30 mouse cellular contexts compared by ENCODE assay signal in genomic region chr7:124039142-124039541, GRCm38 (mm10). TPM values are rescaled to one million over a fixed set of nuclear protein-coding genes. Genes with fewer than 3 reads are reported as not detected.
DNase-seq lines count a peak whose midpoint lies in the region; ATAC-seq and TF ChIP-seq lines count a peak whose summit lies in the region.
"Had no signal": no experiment of that assay in that cellular context is flagged by ENCODE, and none has a peak within 500 bp of the region (broad histone marks: within the 10 kb centered on the region; RNA-seq: fewer than 3 reads in every experiment).

No protein-coding gene starts in this region.

- H3K27me3 ChIP-seq in kidney, postnatal 0 days (ENCODE audit: insufficient read depth, low read length) = no peaks in the 10 kb centered on the region
- H3K27me3 ChIP-seq: embryonic facial prominence, embryonic 12.5 days; forebrain, embryonic 12.5 days; forebrain, embryonic 15.5 days; heart, embryonic 12.5 days; heart, embryonic 15.5 days; hindbrain, embryonic 13.5 days; intestine, embryonic 15.5 days had no signal

- H3K4me1 ChIP-seq in kidney, postnatal 0 days (replicated peaks; ENCODE audit: insufficient read depth, low read length) = no peaks in the 10 kb centered on the region
- H3K4me1 ChIP-seq: embryonic facial prominence, embryonic 12.5 days; heart, embryonic 12.5 days; heart, embryonic 15.5 days; intestine, embryonic 15.5 days had no signal

- TF ChIP-seq CTCF in kidney, postnatal 0 days (IDR thresholded peaks at IDR 0.05; ENCODE audit: low read depth) = no peak

- no peak for ATAC-seq in kidney, postnatal 0 days (replicated peaks; ENCODE audit: low FRiP score, low read depth)
- ATAC-seq in activated CD4-positive, CD25-positive, alpha-beta regulatory T cell, adult 4 months = no peak
- ATAC-seq: CD4-positive, CD25-positive, alpha-beta regulatory T cell, adult 4 months; forebrain, embryonic 15.5 days; hindbrain, embryonic 16.5 days; intestine, embryonic 15.5 days had no signal

- WGBS in kidney, postnatal 0 days = 40% methylated on average over 5 of the region's 5 CpGs

- H3K27ac ChIP-seq in kidney, postnatal 0 days = no peak overlapping the region
- H3K27ac ChIP-seq: embryonic facial prominence, embryonic 12.5 days; forebrain, embryonic 12.5 days; forebrain, embryonic 15.5 days; heart, embryonic 15.5 days; hindbrain, embryonic 10.5 days; hindbrain, embryonic 13.5 days; intestine, embryonic 15.5 days had no signal

- peak; percentile 14 for DNase-seq in embryo, embryonic 11 days
- no peak for DNase-seq in embryo, embryonic 9.5 days (ENCODE audit: extremely low spot score)
- peak; percentile 9 for DNase-seq in kidney, postnatal 0 days (ENCODE audit: low spot score)
- no peak for DNase-seq in kidney, adult 18-20 months
- peak; percentile 11 for DNase-seq in 416B (ENCODE audit: low read depth)
- DNase-seq in forelimb bud, embryonic 11.5 days (ENCODE audit: low read depth, low spot score) = peak; percentile 64
- no peak for DNase-seq in thymus, postnatal 4 days
- DNase-seq: adrenal gland, adult 8-10 months; adrenal gland, postnatal 25 days; cerebellum, adult 18-20 months; cerebellum, adult 9-10 months; cerebellum, postnatal 25 days; gastrocnemius, postnatal 10 days; gastrocnemius, postnatal 36 days; heart, postnatal 10 days; heart, postnatal 36 days; kidney, adult 11 months had no signal

- H3K36me3 ChIP-seq in kidney, postnatal 0 days (ENCODE audit: insufficient read depth, low read length) = no peaks in the 10 kb centered on the region
- H3K36me3 ChIP-seq: embryonic facial prominence, embryonic 12.5 days; forebrain, embryonic 12.5 days; forebrain, embryonic 15.5 days; heart, embryonic 12.5 days; heart, embryonic 15.5 days; hindbrain, embryonic 10.5 days; hindbrain, embryonic 13.5 days; intestine, embryonic 15.5 days had no signal

- no peaks in the 10 kb centered on the region for H3K9me3 ChIP-seq in kidney, postnatal 0 days (replicated peaks; ENCODE audit: low read length)
- H3K9me3 ChIP-seq: embryonic facial prominence, embryonic 12.5 days; forebrain, embryonic 12.5 days; forebrain, embryonic 15.5 days; heart, embryonic 12.5 days; heart, embryonic 15.5 days; hindbrain, embryonic 10.5 days; hindbrain, embryonic 13.5 days; intestine, embryonic 15.5 days had no signal

- H3K4me3 ChIP-seq in kidney, postnatal 0 days (replicated peaks; ENCODE audit: low read depth, low read length) = no peak overlapping the region
- H3K4me3 ChIP-seq: embryonic facial prominence, embryonic 12.5 days; erythroblast, embryonic 14.5 days; forebrain, embryonic 12.5 days; forebrain, embryonic 15.5 days; heart, embryonic 12.5 days; heart, embryonic 15.5 days; hindbrain, embryonic 10.5 days; hindbrain, embryonic 13.5 days; intestine, embryonic 15.5 days had no signal

- no peak overlapping the region for H3K9ac ChIP-seq in kidney, postnatal 0 days (ENCODE audit: low read depth, low read length)
- H3K9ac ChIP-seq: embryonic facial prominence, embryonic 12.5 days; forebrain, embryonic 12.5 days; forebrain, embryonic 15.5 days; heart, embryonic 12.5 days; heart, embryonic 15.5 days; hindbrain, embryonic 13.5 days; intestine, embryonic 15.5 days had no signal

- H3K4me2 ChIP-seq in kidney, postnatal 0 days (ENCODE audit: low read length) = no peak overlapping the region
- H3K4me2 ChIP-seq: embryonic facial prominence, embryonic 12.5 days; forebrain, embryonic 12.5 days; forebrain, embryonic 15.5 days; heart, embryonic 12.5 days; heart, embryonic 15.5 days; hindbrain, embryonic 13.5 days; intestine, embryonic 15.5 days had no signal

RNA-seq across cellular contexts. Expression of gene Hs3st4, which starts 56.5 kb away (rescaled TPM):
- polyA plus RNA-seq in kidney, postnatal 0 days (2015; fragmentation: Nextera tagmentation; extraction: Ambion mirVana) = 0.04 TPM in 1 of 2 replicates, not detected in the other
- not detected for polyA plus RNA-seq in activated CD4-positive, CD25-positive, alpha-beta regulatory T cell, adult 4 months (2017; shearing (Covaris generic))
- polyA plus RNA-seq: C2C12; CD4-positive, CD25-positive, alpha-beta regulatory T cell, adult 4 months; erythroblast, embryonic 14.5 days had no signal

Comparison
In these comparisons a context has a peak if more than half of its experiments do, and no peak if none do; other contexts are left out.
1. DNase-seq: peak in embryo, embryonic 11 days (single experiment), kidney, postnatal 0 days (single experiment), 416B (single experiment) and forelimb bud, embryonic 11.5 days (single experiment); none in embryo, embryonic 9.5 days (single experiment), kidney, adult 18-20 months (single experiment) and thymus, postnatal 4 days (single experiment).